Mouse (Mus musculus) ES-Bruce4 (cell line): Measurements from ENCODE around the gene Lmnb2.

Experiments
- CTCF ChIP-seq: IDR thresholded peaks from one replicate; pipeline ENCODE4 v1.8.1; 2011; ENCODE audit warnings: low read depth, low read length
- EP300 ChIP-seq: IDR thresholded peaks from 2 replicates; pipeline ENCODE4 v1.6.1; 2011; ENCODE audit warnings: low read depth, low read length; ENCODE audit not compliant: insufficient read depth
- POLR2A ChIP-seq: IDR thresholded peaks from one replicate; pipeline ENCODE4 v1.8.1; 2011; ENCODE audit warnings: low read length; ENCODE audit not compliant: insufficient read depth

DNA sequence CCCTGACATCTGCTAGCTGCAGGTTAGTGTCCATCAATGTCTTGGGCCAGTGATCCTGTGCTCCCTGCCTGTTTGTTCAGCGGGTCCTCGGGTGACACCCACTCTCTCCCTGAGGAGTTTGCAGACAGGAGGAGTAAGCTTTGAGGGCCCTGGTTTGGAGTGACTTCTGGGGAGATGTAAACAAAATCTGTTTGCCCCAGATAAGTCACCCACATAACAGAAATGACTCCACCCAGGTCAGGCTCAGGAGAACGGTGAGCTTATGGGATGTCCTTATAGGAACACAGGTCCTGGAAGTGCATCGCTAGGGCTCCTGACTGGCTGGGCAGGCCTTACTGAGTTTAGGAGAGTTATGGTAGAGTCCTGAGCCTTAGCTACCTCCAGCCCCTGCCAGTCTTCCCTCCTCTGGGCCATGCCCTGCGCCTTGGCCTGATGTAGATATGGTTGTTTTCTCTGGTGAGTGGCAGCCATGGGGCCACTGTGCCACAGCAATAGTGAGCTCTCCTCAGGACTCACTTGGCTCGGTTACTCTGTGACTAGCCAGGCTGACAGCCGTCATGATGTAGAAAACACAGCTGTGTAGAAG, 59.6 kb downstream of the Lmnb2 start:
- TF ChIP-seq EP300 = no peak
- TF ChIP-seq CTCF = no peak
- TF ChIP-seq POLR2A = no peak
